Comparison of ENCODE assay signal across 13 mouse cellular contexts in the genomic region with DNA sequence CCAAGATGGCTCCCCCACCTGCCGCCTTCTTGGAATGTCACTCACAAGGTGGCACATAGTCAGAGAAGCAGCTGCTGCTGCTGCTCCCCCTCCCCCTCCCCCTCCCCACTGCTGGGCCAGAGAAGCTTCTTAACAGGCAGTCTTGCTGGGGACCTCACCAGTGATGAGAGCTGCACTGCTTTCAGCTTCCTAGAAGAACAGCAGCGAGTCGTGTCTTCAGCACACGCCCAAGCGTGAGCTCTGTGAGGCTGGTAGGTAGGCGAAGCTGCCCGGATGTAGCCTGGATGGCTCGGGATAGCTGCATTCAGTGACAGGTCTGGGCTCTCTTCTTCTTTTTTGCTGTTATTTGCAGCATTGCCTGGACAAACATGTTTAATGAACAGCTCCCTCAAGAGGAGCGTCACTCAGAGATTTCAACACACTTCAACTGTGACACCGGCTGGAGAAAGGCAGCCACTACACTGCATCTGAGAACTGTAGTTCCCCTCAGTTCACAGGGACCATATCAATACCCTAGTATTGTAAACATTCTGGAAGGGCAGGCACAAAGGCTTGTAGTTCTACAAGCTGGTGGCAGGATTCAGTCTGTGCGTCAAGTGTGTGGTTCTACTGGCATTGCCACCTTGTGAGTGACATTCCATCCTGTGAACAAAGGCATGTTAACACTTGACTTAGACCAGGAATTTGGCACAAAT. TPM values are rescaled to one million over a fixed set of nuclear protein-coding genes. Genes with fewer than 3 reads are reported as not detected.
DNase-seq lines count a peak whose midpoint lies in the region; ATAC-seq and TF ChIP-seq lines count a peak whose summit lies in the region.
"Had no signal": no experiment of that assay in that cellular context is flagged by ENCODE, and none has a peak within 500 bp of the region (broad histone marks: within the 10 kb centered on the region; RNA-seq: fewer than 3 reads in every experiment).

No protein-coding gene starts in this region.

- H3K79me2 ChIP-seq in liver, adult 2 months (ENCODE audit: control insufficient read depth, insufficient read depth, low read length), result peaks cover 22% of the 10 kb centered on the region

- no peaks in the 10 kb centered on the region for H3K27me3 ChIP-seq in liver, adult 2 months (ENCODE audit: control insufficient read depth, insufficient read depth, low read length)
- H3K27me3 ChIP-seq in liver, embryonic 12.5 days (replicated peaks), result no peaks in the 10 kb centered on the region
- H3K27me3 ChIP-seq: embryonic facial prominence, embryonic 12.5 days had no signal

- H3K36me3 ChIP-seq in liver, adult 2 months (ENCODE audit: control insufficient read depth, insufficient read depth, low read length), result no peaks in the 10 kb centered on the region
- H3K36me3 ChIP-seq in liver, embryonic 12.5 days, result no peaks in the 10 kb centered on the region
- H3K36me3 ChIP-seq: embryonic facial prominence, embryonic 12.5 days had no signal

- H3K4me1 ChIP-seq in liver, adult 2 months (ENCODE audit: control insufficient read depth, insufficient read depth, low read length), result peaks cover 5% of the 10 kb centered on the region
- peaks cover 13% of the 10 kb centered on the region; the same call in 1 of the 2 replicates for H3K4me1 ChIP-seq in liver, embryonic 12.5 days
- H3K4me1 ChIP-seq: embryonic facial prominence, embryonic 12.5 days had no signal

- TF ChIP-seq CTCF in liver, adult 2 months (IDR thresholded peaks at IDR 0.05; ENCODE audit: low read depth, low read length), result no peak; the same call in 1 of the 2 replicates

- no peak for TF ChIP-seq POLR2A in liver, adult 2 months (IDR thresholded peaks at IDR 0.05; ENCODE audit: extremely low read depth, insufficient read depth, low read length)

- no peak overlapping the region for H3K9ac ChIP-seq in liver, adult 2 months (ENCODE audit: low read depth, low read length)
- H3K9ac ChIP-seq in liver, embryonic 12.5 days, result no peak overlapping the region
- H3K9ac ChIP-seq: embryonic facial prominence, embryonic 12.5 days; forebrain, postnatal 0 days had no signal

- no peak overlapping the region for H3K27ac ChIP-seq in liver, adult 2 months (replicated peaks; ENCODE audit: insufficient read depth, low read depth, low read length)
- H3K27ac ChIP-seq in liver, embryonic 12.5 days, result no peak overlapping the region
- H3K27ac ChIP-seq: embryonic facial prominence, embryonic 12.5 days had no signal

- WGBS in liver, adult 2 months, result 63% methylated on average over 11 of the region's 11 CpGs
- WGBS in liver, embryonic 12.5 days (ENCODE audit: insufficient replicate concordance), result 82% methylated on average over 11 of the region's 11 CpGs

- peak; percentile 41; the same call in 1 of the 2 replicates for ATAC-seq in frontal cortex, adult (ENCODE audit: low TSS enrichment)
- ATAC-seq in liver, embryonic 12.5 days, result no peak
- ATAC-seq in megakaryocyte progenitor cell, adult 5-6 weeks (replicated peaks; ENCODE audit: poor library complexity), result peak; percentile 71
- ATAC-seq: forebrain, postnatal 0 days had no signal

- H3K9me3 ChIP-seq in liver, embryonic 12.5 days (replicated peaks), result no peaks in the 10 kb centered on the region
- H3K9me3 ChIP-seq: embryonic facial prominence, embryonic 12.5 days had no signal

- no peak overlapping the region for H3K4me3 ChIP-seq in liver, adult 2 months (ENCODE audit: insufficient read depth, low read depth, low read length)
- H3K4me3 ChIP-seq in liver, embryonic 12.5 days, result no peak overlapping the region
- H3K4me3 ChIP-seq: embryonic facial prominence, embryonic 12.5 days; myocyte had no signal

- no peak for DNase-seq in frontal cortex, postnatal 14 days (ENCODE audit: low spot score in 2 of 2)
- DNase-seq in liver, adult 2 months (ENCODE audit: extremely low read depth, low read depth, low spot score), result peak; percentile 60
- DNase-seq in fat pad, adult 2 months (ENCODE audit: extremely low read depth, low read depth, low spot score), result peak; percentile 40
- no peak for DNase-seq in kidney, postnatal 14 days
- DNase-seq in right cerebral cortex, postnatal 25 days, result no peak
- DNase-seq: cerebellum, adult 8-10 months; forebrain, postnatal 0 days; right cerebral cortex, adult 18-20 months had no signal

- H3K4me2 ChIP-seq in liver, embryonic 12.5 days, result no peak overlapping the region
- H3K4me2 ChIP-seq: embryonic facial prominence, embryonic 12.5 days had no signal

RNA-seq across cellular contexts. Expression of gene Lrrfip2, which starts 38.5 kb away (rescaled TPM):
- total RNA-seq in liver, adult 2 months (2014; rRNA removed), result 24.6 and 37.8 TPM in 2 replicates
- polyA plus RNA-seq in liver, adult 2 months (2012; rRNA removed), result 9.3 and 9.7 TPM in 2 replicates
- 29.5 and 30.6 TPM in 2 replicates for polyA plus RNA-seq in liver, embryonic 12.5 days (2016; fragmentation: Nextera tagmentation; extraction: Ambion mirVana)
- total RNA-seq in megakaryocyte progenitor cell, adult 5-6 weeks (2015), result 43.9 and 48.3 TPM in 2 replicates
- 66.8 and 74.0 TPM in 2 replicates for total RNA-seq in megakaryocyte progenitor cell, adult 5-6 weeks (2017)

Comparison
In these comparisons a context has a peak if more than half of its experiments do, and no peak if none do; other contexts are left out.
1. DNase-seq: peak in liver, adult 2 months (single experiment) and fat pad, adult 2 months (single experiment); none in frontal cortex, postnatal 14 days (0 of 2), kidney, postnatal 14 days (single experiment) and right cerebral cortex, postnatal 25 days (single experiment).